Mouse (Mus musculus) lung, embryonic 15.5 days (tissue): ENCODE data around the gene Hoxc13. TPM values are rescaled to one million over a fixed set of nuclear protein-coding genes. Genes with fewer than 3 reads are reported as not detected.
A peak's percentile ranks its signal among the peaks of the same experiment; 100 is the strongest.

Experiments
- ATAC-seq: fragments of 200-750 bp; cut with Nextera tagmentation; 2 replicates; pipeline ENCODE4 v1.8.0; 2017; ENCODE audit warnings: moderate number of reproducible peaks, borderline replicate concordance; ENCODE audit not compliant: low FRiP score, low TSS enrichment; ENCODE audit errors: extremely low read depth
- H3K27ac ChIP-seq: fragments of 300-500 bp; sonication (generic); 2 replicates; pipeline ENCODE4 v1.5.1; 2015; ENCODE audit warnings: moderate library complexity, mild to moderate bottlenecking, inconsistent platforms
- H3K27me3 ChIP-seq: fragments of 300-500 bp; sonication (generic); 2 replicates; pipeline ENCODE4 v1.6.1; 2015; ENCODE audit warnings: inconsistent platforms
- H3K36me3 ChIP-seq: fragments of 300-500 bp; sonication (generic); 2 replicates; pipeline ENCODE4 v1.6.1; 2015; ENCODE audit warnings: inconsistent platforms
- H3K4me1 ChIP-seq: fragments of 300-500 bp; sonication (generic); 2 replicates; pipeline ENCODE4 v1.6.1; 2015; ENCODE audit warnings: inconsistent platforms
- H3K4me2 ChIP-seq: fragments of 300-500 bp; sonication (generic); 2 replicates; pipeline ENCODE4 v1.6.1; 2015; ENCODE audit warnings: inconsistent platforms, mild to moderate bottlenecking, moderate library complexity
- H3K4me3 ChIP-seq: fragments of 300-500 bp; sonication (generic); 2 replicates; pipeline ENCODE4 v1.5.1; 2015; ENCODE audit warnings: mild to moderate bottlenecking, inconsistent platforms
- H3K9ac ChIP-seq: fragments of 300-500 bp; sonication (generic); 2 replicates; pipeline ENCODE4 v1.6.1; 2015; ENCODE audit warnings: inconsistent platforms
- H3K9me3 ChIP-seq: fragments of 300-500 bp; sonication (generic); 2 replicates; pipeline ENCODE4 v1.6.1; 2016; ENCODE audit warnings: inconsistent platforms
- WGBS: fragments of 180-500 bp; shearing (Covaris S2); methylation state at CpG from one replicate; pipeline ENCODE4 v1.1.7; 2015; 5-methylcytosine and 5-hydroxymethylcytosine counted together
- polyA plus RNA-seq: library from polyadenylated mRNA; unstranded; fragments of >200 nt; fragmentation: Nextera tagmentation; extraction: Ambion mirVana; gene quantifications from 2 replicates; pipeline ENCODE4 v1.2.1, GENCODE M21; 2015

Gene Hoxc13
- polyA plus RNA-seq, 1 experiment from 2014 or later = not detected

DNA sequence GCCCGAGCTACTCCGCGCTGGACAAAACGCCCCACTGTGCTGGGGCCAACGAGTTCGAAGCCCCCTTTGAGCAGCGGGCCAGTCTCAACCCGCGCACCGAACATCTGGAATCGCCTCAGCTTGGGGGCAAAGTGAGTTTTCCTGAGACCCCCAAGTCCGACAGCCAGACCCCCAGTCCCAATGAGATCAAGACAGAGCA is 46.3 kb downstream of the Hoxc13 start, which contains the start of gene Hoxc5:
Hoxc5 (plus strand) TSS at position 132 of the 199 bp plus-strand sequence.
- 5% methylated on average over 12 of the region's 12 CpGs for WGBS
- peak within 1 kb of the TSS; percentile 12; the same call in 1 of the 2 replicates for H3K4me2 ChIP-seq
- H3K36me3 ChIP-seq = no peaks in the 10 kb centered on the region
- no peak within 1 kb of the TSS for H3K9ac ChIP-seq
- 0 out of 2 replicates have a peak within 1 kb of the TSS, but pooled peaks have one; percentile 9 for H3K4me3 ChIP-seq
- 0 out of 2 replicates have a peak, but pooled peaks cover 5% of the 10 kb centered on the region for H3K4me1 ChIP-seq
- ATAC-seq = no peak
- H3K27ac ChIP-seq = no peak within 1 kb of the TSS
- no peaks in the 10 kb centered on the region for H3K9me3 ChIP-seq
- H3K27me3 ChIP-seq = peaks cover 99% of the 10 kb centered on the region

DNA sequence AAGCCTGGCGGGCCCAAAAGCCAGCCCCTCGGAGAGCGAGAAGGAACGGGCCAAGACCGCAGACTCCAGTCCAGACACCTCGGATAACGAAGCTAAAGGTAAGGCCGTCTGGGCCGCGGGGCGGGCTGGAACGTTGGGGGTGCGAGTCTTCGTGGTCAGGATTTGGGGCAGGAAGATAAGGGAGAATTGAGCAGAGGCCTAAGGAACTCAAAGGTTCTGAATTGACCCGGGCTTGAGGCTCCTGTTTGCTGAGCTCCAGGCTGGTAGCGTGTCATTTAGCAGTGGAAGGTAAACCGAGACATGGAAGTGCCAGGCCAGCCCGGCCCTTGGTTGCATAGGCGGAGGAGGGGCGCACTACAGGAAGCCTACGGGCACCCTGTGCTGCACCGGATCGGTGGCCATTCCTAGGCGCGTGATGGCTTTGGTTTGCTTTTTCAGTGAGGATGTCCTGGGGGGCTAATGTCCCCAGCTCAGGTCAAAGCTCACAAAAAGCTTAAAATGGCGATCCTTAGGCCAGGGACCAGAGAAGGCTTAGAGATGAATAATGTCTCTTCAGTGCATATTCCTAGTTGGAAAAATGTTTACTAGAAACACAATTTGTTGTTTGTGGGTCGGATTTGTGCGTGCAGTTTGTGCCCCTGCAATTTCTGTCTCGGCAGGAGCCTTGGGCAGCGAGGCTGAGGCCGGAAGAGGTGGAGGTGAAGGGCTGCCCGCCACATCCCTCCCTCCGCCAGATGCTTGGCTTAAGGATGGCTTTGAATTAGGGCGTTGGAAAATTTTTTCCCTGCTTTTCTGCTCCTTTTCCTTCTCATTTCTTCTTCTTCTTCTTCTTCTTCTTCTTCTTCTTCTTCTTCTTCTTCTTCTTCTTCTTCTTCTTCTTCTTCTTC is 46.9 kb downstream of the Hoxc13 start:
- H3K27ac ChIP-seq = no peak overlapping the region
- 3% methylated on average over 34 of the region's 34 CpGs for WGBS
- 0 out of 2 replicates have a peak, but pooled peaks cover 5% of the 10 kb centered on the region for H3K4me1 ChIP-seq
- no peak overlapping the region for H3K4me2 ChIP-seq
- H3K9me3 ChIP-seq = no peaks in the 10 kb centered on the region
- no peak overlapping the region for H3K9ac ChIP-seq
- H3K36me3 ChIP-seq = no peaks in the 10 kb centered on the region
- peaks cover 99% of the 10 kb centered on the region for H3K27me3 ChIP-seq
- no peak overlapping the region for H3K4me3 ChIP-seq
- ATAC-seq = no peak

DNA sequence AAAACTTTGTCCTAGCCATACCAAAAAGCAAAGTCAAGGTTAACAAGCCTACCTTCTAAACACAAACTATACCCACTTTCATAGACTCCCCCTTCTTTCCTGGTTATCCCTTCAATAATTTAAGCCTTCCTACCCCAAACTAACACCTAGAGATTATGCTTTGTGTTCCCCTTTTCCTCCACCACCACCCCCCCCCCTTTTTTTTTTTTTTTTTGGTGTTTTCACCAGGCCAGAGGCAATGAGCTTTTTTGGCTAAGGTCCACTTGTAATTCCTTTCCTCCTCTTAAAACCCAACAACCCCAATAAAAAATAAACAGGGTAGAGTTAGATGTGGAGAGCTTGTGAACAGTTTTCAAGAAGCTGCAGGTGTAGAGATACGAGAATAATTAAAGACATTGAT is 48.4 kb downstream of the Hoxc13 start:
- H3K9ac ChIP-seq = no peak overlapping the region
- H3K4me1 ChIP-seq = 0 out of 2 replicates have a peak, but pooled peaks cover 5% of the 10 kb centered on the region
- no peak overlapping the region for H3K27ac ChIP-seq
- no peak for ATAC-seq
- H3K4me2 ChIP-seq = no peak overlapping the region
- no peak overlapping the region for H3K4me3 ChIP-seq
- 39% methylated on average over 1 of the region's 1 CpGs for WGBS
- H3K27me3 ChIP-seq = peaks cover 99% of the 10 kb centered on the region
- H3K36me3 ChIP-seq = no peaks in the 10 kb centered on the region
- H3K9me3 ChIP-seq = no peaks in the 10 kb centered on the region

DNA sequence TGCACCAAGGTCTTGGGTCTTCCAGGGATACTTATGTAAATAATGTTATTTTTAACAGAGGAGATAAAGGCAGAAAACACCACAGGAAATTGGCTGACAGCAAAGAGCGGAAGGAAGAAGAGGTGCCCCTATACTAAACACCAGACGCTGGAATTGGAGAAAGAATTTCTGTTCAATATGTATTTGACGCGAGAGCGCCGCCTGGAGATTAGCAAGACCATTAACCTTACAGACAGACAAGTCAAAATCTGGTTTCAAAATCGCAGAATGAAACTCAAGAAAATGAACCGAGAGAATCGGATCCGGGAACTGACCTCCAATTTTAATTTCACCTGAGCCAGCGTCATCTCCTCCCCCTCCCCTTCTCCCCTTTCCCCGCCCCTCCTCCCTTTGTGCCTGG is 49.8 kb downstream of the Hoxc13 start:
- 0 out of 2 replicates have a peak, but pooled peaks cover 5% of the 10 kb centered on the region for H3K4me1 ChIP-seq
- H3K9ac ChIP-seq = no peak overlapping the region
- no peak overlapping the region for H3K4me3 ChIP-seq
- WGBS = 3% methylated on average over 12 of the region's 12 CpGs
- no peaks in the 10 kb centered on the region for H3K36me3 ChIP-seq
- ATAC-seq = no peak
- H3K27me3 ChIP-seq = peaks cover 99% of the 10 kb centered on the region
- no peak overlapping the region for H3K27ac ChIP-seq
- no peak overlapping the region for H3K4me2 ChIP-seq
- H3K9me3 ChIP-seq = no peaks in the 10 kb centered on the region

DNA sequence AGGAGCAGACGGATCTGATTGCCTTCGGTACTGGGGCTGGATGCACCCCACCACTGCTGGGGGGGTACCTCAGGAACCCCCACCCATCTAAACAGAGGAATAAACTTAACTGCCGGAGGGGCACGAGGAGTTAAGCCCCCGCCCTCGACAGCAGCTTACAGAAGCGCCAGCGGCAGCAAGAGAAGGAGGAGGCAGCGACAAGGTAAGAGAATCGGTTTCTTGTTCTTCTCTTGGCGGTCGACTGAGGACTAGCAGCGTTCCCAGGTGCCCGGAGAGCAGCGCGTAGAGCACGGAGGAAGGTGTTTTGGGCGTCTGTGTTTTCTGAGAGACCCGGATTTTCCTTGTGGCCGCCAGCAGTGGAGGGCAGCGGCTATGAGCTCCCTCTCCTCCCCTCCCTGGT is 51.4 kb downstream of the Hoxc13 start:
- Histone ChIP-seq H3K4me3 (no peak overlapping the region), H3K9ac (no peak overlapping the region), H3K4me1 (peaks cover 2% of the 10 kb centered on the region; the same call in 1 of the 2 replicates), H3K27me3 (peaks cover 99% of the 10 kb centered on the region), H3K36me3 (no peaks in the 10 kb centered on the region), H3K9me3 (no peaks in the 10 kb centered on the region), H3K27ac (no peak overlapping the region), H3K4me2 (no peak overlapping the region)
- ATAC-seq = no peak
- WGBS = under 1% methylated on average over 21 of the region's 21 CpGs

DNA sequence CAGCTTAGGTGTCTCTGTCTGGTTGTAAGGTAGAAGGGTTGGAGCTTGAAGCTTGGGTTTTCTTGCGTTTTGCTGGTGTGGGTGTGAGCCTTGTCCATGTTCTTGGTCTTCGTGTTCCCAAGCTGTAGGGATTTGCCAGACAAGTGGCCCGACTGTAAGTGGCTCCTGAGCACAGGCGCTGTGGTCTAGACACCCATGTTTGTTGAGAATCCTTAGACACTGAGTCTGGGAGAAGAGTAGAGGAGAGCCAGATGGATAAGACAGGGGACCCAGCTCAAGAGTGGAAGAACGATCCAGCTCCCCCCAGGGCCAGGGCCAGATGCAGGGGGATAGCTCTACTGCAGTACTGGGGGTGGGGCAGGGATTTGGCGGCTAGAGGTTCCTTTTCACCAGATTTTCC is 51.9 kb downstream of the Hoxc13 start:
- Histone ChIP-seq H3K27ac (no peak overlapping the region), H3K9me3 (no peaks in the 10 kb centered on the region), H3K4me1 (peaks cover 4% of the 10 kb centered on the region; the same call in 1 of the 2 replicates), H3K9ac (no peak overlapping the region), H3K27me3 (peaks cover 99% of the 10 kb centered on the region), H3K4me3 (no peak overlapping the region), H3K4me2 (no peak overlapping the region), H3K36me3 (no peaks in the 10 kb centered on the region)
- 2% methylated on average over 6 of the region's 6 CpGs for WGBS
- no peak for ATAC-seq

DNA sequence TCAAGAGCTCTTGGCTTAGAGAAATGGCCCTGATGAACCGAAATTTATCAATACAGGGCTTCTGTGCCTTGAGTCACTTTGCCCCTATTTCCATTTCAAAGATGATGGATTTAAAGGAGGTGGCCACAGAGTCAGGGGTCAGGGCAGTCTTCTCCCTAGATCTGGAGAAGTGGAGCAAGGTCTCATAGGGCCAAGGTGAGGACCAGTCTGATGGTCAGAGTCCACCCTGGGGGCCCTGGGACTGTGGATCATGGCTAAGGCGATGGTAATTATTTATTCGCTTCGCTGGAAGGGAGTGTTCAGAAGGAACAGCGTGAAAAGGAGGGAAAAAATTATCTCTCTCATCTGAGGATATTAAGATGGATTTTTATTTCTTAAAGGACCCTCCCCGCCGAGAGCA is 54.1 kb downstream of the Hoxc13 start:
- no peaks in the 10 kb centered on the region for H3K36me3 ChIP-seq
- no peak for ATAC-seq
- 4% methylated on average over 7 of the region's 7 CpGs for WGBS
- H3K27ac ChIP-seq = no peak overlapping the region
- H3K4me1 ChIP-seq = peaks cover 4% of the 10 kb centered on the region; the same call in 1 of the 2 replicates
- no peak overlapping the region for H3K9ac ChIP-seq
- no peak overlapping the region for H3K4me3 ChIP-seq
- H3K9me3 ChIP-seq = no peaks in the 10 kb centered on the region
- peaks cover 100% of the 10 kb centered on the region for H3K27me3 ChIP-seq
- H3K4me2 ChIP-seq = no peak overlapping the region

DNA sequence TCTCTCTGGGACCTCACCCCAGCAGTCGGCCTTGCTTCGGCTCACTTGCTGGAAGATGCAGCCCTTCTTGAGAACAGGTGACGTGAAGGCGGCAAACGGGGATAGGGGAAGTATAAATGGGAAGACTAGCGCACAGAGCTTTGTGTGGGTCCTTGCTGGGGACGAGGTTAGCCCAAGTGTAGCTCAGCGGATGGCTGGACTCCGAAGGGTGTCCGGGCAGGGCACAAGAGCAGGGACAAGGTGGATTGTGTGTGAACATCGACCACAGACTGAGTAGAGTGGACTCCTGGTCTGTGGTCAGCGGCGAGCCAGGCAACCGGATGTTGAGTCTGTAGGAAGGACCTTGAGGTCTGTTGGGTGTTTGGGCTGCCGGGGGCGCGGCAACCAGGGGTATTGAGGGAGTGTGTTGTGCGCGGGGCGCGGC is 54.8 kb downstream of the Hoxc13 start:
- Histone ChIP-seq H3K27ac (no peak overlapping the region), H3K9ac (no peak overlapping the region), H3K4me1 (peaks cover 4% of the 10 kb centered on the region; the same call in 1 of the 2 replicates)

DNA sequence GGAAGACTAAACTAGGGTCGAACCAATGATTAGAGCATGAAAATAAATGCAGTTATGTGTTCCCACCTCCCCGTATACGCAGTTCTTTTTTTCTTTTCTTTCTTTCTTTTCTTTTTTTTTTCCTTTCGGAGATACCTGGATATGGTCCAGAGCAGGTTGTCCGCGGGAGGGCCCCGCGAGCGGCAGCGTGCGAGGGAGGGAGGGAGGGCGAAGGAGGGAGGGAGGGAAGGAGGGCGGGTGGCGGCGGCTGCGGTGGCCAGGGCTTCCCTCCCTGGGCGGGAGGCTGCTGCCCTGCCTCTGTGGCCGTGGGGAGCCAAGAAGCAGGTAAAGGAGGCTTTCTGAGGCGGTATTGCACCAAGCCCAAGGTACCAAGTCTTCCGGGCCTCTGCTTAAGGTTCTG is 55.3 kb downstream of the Hoxc13 start, which contains the start of gene Hoxc9:
Hoxc9 (plus strand) TSS at position 269 of the 400 bp plus-strand sequence.
- no peak within 1 kb of the TSS for H3K27ac ChIP-seq
- H3K4me2 ChIP-seq = peak within 1 kb of the TSS; percentile 14; the same call in 1 of the 2 replicates
- H3K27me3 ChIP-seq = peaks cover 100% of the 10 kb centered on the region
- no peaks in the 10 kb centered on the region for H3K36me3 ChIP-seq
- WGBS = 3% methylated on average over 8 of the region's 20 CpGs
- H3K9me3 ChIP-seq = no peaks in the 10 kb centered on the region
- 0 out of 2 replicates have a peak within 1 kb of the TSS, but pooled peaks have one; percentile 8 for H3K4me3 ChIP-seq
- peaks cover 4% of the 10 kb centered on the region; the same call in 1 of the 2 replicates for H3K4me1 ChIP-seq
- no peak for ATAC-seq
- no peak within 1 kb of the TSS for H3K9ac ChIP-seq

More for the DNA sequence above, 54.8 kb downstream of the Hoxc13 start:
- no peak for ATAC-seq
- H3K9me3 ChIP-seq = no peaks in the 10 kb centered on the region
- H3K36me3 ChIP-seq = no peaks in the 10 kb centered on the region
- no peak overlapping the region for H3K4me2 ChIP-seq
- WGBS = under 1% methylated on average over 21 of the region's 21 CpGs
- H3K4me3 ChIP-seq = no peak overlapping the region
- peaks cover 100% of the 10 kb centered on the region for H3K27me3 ChIP-seq

DNA sequence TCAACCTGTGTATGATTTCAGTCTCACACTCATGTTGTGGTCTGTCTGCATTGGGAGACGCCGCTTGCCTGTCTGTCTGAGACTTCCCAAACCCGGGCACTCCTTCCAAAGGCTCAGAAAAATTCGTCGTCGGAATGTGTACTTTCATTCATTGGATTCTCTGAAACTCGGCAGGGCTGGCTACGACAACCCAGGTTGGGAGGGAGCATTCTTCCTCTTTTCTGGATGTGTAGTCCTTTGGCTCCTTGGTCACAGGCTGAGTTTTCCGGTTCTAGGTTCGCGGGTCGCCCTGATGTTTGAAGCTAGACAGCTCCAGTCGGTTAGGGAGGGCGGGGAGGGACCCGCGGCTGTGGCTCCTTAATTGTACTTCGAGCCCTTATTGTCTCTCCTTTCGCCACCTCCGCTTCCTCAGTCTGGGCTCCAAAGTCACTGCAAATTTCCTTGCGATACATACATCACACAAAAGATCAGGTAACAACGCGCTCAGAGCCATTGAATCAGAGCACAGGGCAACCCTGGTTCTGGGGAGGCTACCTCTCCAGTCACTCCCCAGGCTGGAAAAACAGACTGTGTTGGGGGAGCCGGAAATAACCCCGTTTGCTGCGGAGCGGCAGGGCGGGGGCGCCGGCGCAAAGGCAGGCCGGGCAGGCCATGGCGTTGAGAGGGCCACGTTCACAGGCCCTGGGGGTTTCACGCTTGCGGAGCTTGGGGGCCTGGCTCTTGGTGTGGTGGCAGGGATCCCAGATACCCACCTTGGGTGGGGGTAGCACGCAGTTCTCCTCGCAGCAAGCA is 55.9 kb downstream of the Hoxc13 start:
- Histone ChIP-seq H3K36me3 (no peaks in the 10 kb centered on the region), H3K9ac (no peak overlapping the region), H3K27me3 (peaks cover 100% of the 10 kb centered on the region), H3K4me1 (peaks cover 10% of the 10 kb centered on the region), H3K4me3 (0 out of 2 replicates have a peak overlapping the region, but pooled peaks have one; percentile 8), H3K9me3 (no peaks in the 10 kb centered on the region), H3K27ac (no peak overlapping the region), H3K4me2 (peak overlapping the region; percentile 14; the same call in 1 of the 2 replicates)
- no peak for ATAC-seq
- 1% methylated on average over 37 of the region's 37 CpGs for WGBS

DNA sequence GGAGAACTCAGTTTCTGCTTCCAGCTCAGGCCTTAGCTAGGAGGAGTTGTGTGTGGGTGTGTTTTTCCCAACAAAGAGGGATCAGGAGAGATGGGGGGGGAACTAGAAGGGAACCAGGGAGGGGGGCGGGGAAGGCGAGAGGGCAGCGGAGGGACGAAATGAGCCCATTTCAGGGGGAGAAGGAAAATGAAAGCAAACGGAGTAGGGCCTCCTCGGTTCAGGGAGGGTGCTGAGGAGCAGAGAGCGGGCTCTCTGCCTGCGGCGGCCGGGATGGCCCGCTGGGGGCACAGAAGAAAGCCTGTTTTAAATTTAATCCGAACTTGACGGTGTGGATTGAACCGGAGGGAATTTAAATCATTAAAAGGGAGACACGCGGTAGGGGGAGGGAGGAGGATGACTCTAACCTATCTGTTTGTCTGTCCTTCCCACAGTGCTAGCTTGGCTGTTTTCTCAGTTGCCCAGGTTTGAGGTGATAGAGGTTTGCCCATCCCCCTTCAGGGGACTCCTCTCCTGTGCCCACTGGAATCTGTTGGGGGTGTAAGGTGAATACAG is 56.6 kb downstream of the Hoxc13 start:
- H3K4me1 ChIP-seq = peaks cover 11% of the 10 kb centered on the region
- no peak overlapping the region for H3K27ac ChIP-seq
- WGBS = 2% methylated on average over 16 of the region's 16 CpGs
- ATAC-seq = no peak
- H3K4me2 ChIP-seq = peak overlapping the region; percentile 14; the same call in 1 of the 2 replicates
- H3K9me3 ChIP-seq = no peaks in the 10 kb centered on the region
- H3K4me3 ChIP-seq = 0 out of 2 replicates have a peak overlapping the region, but pooled peaks have one; percentile 8
- peaks cover 100% of the 10 kb centered on the region for H3K27me3 ChIP-seq
- H3K9ac ChIP-seq = no peak overlapping the region
- no peaks in the 10 kb centered on the region for H3K36me3 ChIP-seq
